Mouse (Mus musculus): Measurements from ENCODE around the gene Gucy1b2. TPM values are rescaled to one million over a fixed set of nuclear protein-coding genes. Genes with fewer than 3 reads are reported as not detected.

The Gucy1b2 gene
- polyA plus RNA-seq, 1 experiment, result not detected

DNA sequence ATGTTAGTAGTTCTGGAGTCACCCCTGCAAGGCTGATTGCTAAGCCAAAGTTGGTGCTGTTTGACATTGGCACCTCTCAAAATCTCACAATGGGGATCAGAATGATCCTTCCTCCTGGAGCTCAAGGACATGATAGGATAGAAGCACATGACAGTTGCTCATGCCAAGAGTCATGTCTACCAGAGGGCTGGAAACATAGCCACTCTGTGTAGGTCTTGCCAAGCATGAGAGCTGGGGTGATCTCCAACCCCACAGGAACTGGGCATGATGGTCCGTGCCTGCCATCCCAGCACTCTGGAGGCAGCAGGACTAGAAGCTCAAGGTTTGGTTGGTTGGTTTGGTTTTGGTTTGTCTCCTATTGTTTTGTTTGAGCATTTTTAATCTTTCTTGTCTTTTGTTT lies 5.4 kb downstream of the Gucy1b2 start:
- DNase-seq, result no peak
- 97% methylated on average over 1 of the region's 1 CpGs for WGBS
- Histone ChIP-seq H3K4me3 (replicated peaks; ENCODE audit: extremely low read depth, low read depth, low read length) (no peak overlapping the region), H3K4me1 (ENCODE audit: control insufficient read depth, insufficient read depth, low read length) (no peaks in the 10 kb centered on the region)
- no peak for TF ChIP-seq POLR2A (IDR thresholded peaks at IDR 0.05; ENCODE audit: borderline replicate concordance, extremely low read depth, low read depth, low read length)
- TF ChIP-seq CTCF (IDR thresholded peaks at IDR 0.05; ENCODE audit: insufficient read depth, low read length), result no peak

DNA sequence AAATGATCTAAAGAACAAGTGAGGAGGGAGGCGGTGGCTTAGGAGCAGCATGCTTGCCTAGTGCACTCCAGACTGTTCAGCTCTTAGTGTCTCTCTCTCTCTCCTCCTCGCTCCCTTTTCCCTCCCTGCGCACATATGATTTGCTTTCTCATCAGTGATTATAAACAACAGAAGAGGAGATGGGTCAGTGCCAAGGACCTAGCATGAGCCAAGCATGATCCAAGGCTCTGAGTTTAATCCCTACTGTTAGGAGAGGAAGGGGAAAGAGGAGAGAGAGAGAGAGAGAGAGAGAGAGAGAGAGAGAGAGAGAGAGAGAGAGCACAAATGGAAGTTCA lies 8.9 kb downstream of the Gucy1b2 start:
- H3K4me3 ChIP-seq (replicated peaks; ENCODE audit: extremely low read depth, low read depth, low read length), result no peak overlapping the region
- no peak for TF ChIP-seq CTCF (IDR thresholded peaks at IDR 0.05; ENCODE audit: insufficient read depth, low read length)
- H3K4me1 ChIP-seq (ENCODE audit: control insufficient read depth, insufficient read depth, low read length), result no peaks in the 10 kb centered on the region
- 50% methylated on average over 3 of the region's 3 CpGs for WGBS
- no peak for DNase-seq

DNA sequence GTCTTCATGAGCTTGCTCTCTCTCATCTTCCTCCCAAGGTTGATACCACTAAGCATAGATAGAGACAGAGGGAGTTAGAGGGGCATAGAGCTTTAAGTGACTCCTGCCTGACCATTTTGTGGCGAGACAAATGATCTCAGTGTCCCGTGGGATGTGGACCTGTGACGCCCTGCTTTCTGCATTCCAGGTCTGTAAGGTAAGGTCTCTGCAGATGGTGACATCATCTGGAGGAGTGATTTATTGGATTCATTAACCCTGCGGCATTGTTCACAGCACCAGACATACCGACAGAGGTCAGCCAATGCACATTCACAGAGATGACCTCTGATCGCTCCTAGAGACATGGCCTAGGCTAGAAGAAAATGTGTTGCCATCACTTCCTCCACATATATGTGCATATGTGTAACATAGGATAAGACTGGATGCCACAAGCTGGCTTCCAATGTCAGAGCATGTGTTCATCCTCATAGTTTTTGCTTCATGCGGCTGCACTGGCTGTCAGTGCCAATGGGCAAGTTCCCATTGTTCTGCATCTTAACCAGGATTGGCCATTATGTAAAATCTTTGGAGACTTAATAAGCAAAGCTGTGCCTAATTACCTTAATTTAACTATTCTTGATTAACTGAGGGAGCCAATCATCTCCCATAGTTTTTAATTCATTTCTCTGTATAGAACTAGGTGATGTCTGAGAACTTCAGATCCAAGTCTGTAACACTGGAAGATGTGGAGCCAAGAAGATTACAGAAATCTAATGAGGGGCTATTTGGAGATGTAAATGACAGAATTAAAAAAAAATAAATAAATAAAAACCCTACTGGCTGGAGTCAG lies 9.5 kb downstream of the Gucy1b2 start:
- no peaks in the 10 kb centered on the region for H3K4me1 ChIP-seq (ENCODE audit: control insufficient read depth, insufficient read depth, low read length)
- TF ChIP-seq POLR2A (IDR thresholded peaks at IDR 0.05; ENCODE audit: borderline replicate concordance, extremely low read depth, low read depth, low read length), result no peak
- no peak for TF ChIP-seq CTCF (IDR thresholded peaks at IDR 0.05; ENCODE audit: insufficient read depth, low read length)
- WGBS, result 77% methylated on average over 7 of the region's 7 CpGs
- H3K4me3 ChIP-seq (replicated peaks; ENCODE audit: extremely low read depth, low read depth, low read length), result no peak overlapping the region
- no peak for DNase-seq

DNA sequence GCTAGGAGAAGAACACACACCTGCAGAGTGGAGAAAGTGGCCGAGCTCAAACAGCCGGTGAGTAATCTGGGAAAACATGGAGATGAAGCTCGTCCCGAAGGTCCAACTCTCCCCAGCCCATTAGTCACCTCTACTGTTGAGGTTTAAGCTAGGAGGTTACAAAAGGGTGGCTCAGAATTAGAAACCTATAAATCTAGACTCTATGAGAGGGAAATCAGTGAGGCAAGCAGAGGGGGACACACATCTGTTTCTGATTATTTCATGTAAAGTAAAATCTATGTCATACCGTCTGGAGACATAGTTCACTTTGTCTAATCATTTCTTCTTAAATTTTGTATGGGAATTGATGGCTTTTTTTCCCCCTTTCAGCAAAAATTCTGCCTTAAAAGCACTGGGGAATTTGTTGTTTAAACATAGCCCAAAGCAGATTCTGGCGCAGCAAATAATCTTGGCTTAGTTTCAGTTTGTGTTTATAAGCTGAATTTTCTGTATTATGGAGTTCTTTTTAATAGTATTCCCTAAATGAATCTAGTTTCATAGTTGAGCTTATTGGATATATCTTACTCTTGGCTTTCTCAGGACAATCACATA lies 12.2 kb downstream of the Gucy1b2 start:
- Histone ChIP-seq H3K4me3 (replicated peaks; ENCODE audit: extremely low read depth, low read depth, low read length) (no peak overlapping the region), H3K4me1 (ENCODE audit: control insufficient read depth, insufficient read depth, low read length) (no peaks in the 10 kb centered on the region)
- TF ChIP-seq CTCF (IDR thresholded peaks at IDR 0.05; ENCODE audit: insufficient read depth, low read length), result no peak
- TF ChIP-seq POLR2A (IDR thresholded peaks at IDR 0.05; ENCODE audit: borderline replicate concordance, extremely low read depth, low read depth, low read length), result no peak
- no peak for DNase-seq
- WGBS, result 75% methylated on average over 6 of the region's 6 CpGs

DNA sequence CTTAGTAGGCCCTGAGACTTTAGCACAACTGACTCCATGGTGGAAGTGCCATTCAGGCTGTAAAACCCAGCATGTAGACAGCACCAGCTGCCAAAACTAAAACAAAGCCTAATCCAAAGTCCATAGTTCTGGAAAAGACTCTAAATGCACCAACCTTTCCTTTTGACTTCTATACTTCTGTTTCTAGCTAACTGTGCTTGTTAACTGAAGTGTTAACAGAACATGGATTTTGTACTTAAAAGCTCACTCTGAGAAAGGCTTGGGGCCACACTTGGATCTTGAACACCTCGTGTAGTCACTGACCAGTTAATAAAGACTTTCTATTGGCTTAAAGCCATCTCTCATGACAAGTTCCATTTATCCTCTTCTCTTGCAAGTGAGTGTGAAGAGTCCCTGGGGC lies 13.1 kb downstream of the Gucy1b2 start:
- WGBS, result 58% methylated on average over 1 of the region's 1 CpGs
- DNase-seq, result no peak
- Histone ChIP-seq H3K4me1 (ENCODE audit: control insufficient read depth, insufficient read depth, low read length) (no peaks in the 10 kb centered on the region), H3K4me3 (replicated peaks; ENCODE audit: extremely low read depth, low read depth, low read length) (no peak overlapping the region)
- TF ChIP-seq CTCF (IDR thresholded peaks at IDR 0.05; ENCODE audit: insufficient read depth, low read length) (no peak), POLR2A (IDR thresholded peaks at IDR 0.05; ENCODE audit: borderline replicate concordance, extremely low read depth, low read depth, low read length) (no peak)

DNA sequence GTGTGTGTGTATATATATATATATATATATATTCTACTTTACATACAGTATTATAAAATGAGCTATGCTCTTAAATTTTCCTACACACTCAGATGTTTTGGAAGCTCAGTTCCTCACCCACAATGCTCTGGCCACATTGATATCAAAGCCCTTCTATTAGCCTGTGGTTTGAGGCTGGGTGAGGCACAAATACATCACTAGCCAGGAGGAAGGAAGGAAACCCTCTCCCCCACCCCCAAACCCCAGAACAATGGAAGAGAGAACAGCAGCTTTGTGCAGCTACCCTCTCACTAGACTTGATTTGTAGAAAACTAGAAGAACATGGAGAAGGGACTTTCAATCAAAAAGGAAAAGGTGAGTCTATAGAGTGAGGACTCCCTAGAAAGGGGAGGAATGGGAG lies 16.1 kb downstream of the Gucy1b2 start:
- DNase-seq, result no peak
- TF ChIP-seq CTCF (IDR thresholded peaks at IDR 0.05; ENCODE audit: insufficient read depth, low read length) (no peak), POLR2A (IDR thresholded peaks at IDR 0.05; ENCODE audit: borderline replicate concordance, extremely low read depth, low read depth, low read length) (no peak)
- no peaks in the 10 kb centered on the region for H3K4me1 ChIP-seq (ENCODE audit: control insufficient read depth, insufficient read depth, low read length)
- H3K4me3 ChIP-seq (replicated peaks; ENCODE audit: extremely low read depth, low read depth, low read length), result no peak overlapping the region

DNA sequence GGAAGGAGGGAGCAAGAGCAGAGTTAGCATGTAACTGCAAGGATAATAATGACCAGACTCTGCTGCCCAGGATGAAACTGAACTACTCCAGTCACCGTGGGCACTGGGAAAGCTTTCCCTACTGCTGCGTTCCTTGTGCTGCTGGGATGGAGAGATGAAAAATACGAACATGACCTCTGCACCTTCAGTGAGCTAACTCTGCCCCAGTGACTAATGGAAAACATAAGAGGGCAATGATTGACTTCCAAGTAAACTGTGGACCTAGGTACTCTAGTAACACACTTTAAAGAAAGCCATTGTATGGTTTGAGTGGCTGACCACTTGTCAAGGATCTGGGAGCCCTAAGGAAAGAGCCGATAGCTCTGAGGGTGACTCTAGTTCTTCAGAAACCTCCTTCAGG lies 17.9 kb downstream of the Gucy1b2 start:
- H3K4me1 ChIP-seq (ENCODE audit: control insufficient read depth, insufficient read depth, low read length), result no peaks in the 10 kb centered on the region
- 65% methylated on average over 4 of the region's 4 CpGs for WGBS
- no peak overlapping the region for H3K4me3 ChIP-seq (replicated peaks; ENCODE audit: extremely low read depth, low read depth, low read length)
- DNase-seq, result no peak
- TF ChIP-seq CTCF (IDR thresholded peaks at IDR 0.05; ENCODE audit: insufficient read depth, low read length) (no peak), POLR2A (IDR thresholded peaks at IDR 0.05; ENCODE audit: borderline replicate concordance, extremely low read depth, low read depth, low read length) (no peak)

DNA sequence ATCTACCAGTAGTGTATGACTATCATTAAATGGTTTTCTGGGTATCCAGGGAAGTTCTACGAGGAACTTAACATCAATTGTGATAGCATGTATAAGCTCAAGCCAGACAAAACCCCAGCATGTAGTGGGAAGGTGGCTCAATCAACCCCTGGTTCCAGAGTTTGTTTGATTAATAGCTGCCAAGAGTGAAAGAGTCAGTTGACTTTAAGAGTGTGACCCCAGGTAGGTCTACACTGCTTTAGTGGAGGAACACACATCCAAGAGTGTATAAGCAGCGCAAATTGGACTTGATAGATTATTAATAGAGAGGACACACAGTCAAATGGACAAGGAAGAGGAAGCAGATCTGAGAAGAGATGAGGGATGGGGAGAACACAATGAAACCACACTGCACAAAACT lies 18.3 kb downstream of the Gucy1b2 start:
- TF ChIP-seq CTCF (IDR thresholded peaks at IDR 0.05; ENCODE audit: insufficient read depth, low read length) (no peak), POLR2A (IDR thresholded peaks at IDR 0.05; ENCODE audit: borderline replicate concordance, extremely low read depth, low read depth, low read length) (no peak)
- no peak for DNase-seq
- no peaks in the 10 kb centered on the region for H3K4me1 ChIP-seq (ENCODE audit: control insufficient read depth, insufficient read depth, low read length)
- no peak overlapping the region for H3K4me3 ChIP-seq (replicated peaks; ENCODE audit: extremely low read depth, low read depth, low read length)
- WGBS, result 84% methylated on average over 2 of the region's 2 CpGs

DNA sequence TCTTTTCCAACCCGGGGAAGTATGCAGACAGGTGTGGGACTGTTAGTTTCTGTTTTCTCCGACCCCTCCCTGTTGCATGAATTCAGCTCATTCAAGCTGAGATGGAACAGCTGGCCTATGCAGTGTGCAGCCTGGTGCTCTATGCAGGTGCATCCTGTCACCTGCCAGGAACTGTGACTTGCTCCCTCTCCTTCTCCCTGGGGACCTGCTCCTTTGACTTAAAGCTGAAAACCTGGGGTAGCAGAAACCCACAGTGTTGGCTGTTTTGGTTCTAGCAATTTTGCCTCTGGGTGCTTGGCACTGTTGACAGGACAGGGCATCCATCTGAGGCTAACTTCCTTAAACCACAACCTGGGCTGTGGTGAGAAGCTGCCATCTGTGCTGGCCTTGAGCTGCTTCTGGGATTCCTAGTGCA lies 30.8 kb downstream of the Gucy1b2 start:
- H3K4me3 ChIP-seq (replicated peaks; ENCODE audit: extremely low read depth, low read depth, low read length), result no peak overlapping the region
- no peaks in the 10 kb centered on the region for H3K4me1 ChIP-seq (ENCODE audit: control insufficient read depth, insufficient read depth, low read length)
- WGBS, result 66% methylated on average over 2 of the region's 2 CpGs
- no peak for DNase-seq
- no peak for TF ChIP-seq CTCF (IDR thresholded peaks at IDR 0.05; ENCODE audit: insufficient read depth, low read length)
- no peak for TF ChIP-seq POLR2A (IDR thresholded peaks at IDR 0.05; ENCODE audit: borderline replicate concordance, extremely low read depth, low read depth, low read length)

DNA sequence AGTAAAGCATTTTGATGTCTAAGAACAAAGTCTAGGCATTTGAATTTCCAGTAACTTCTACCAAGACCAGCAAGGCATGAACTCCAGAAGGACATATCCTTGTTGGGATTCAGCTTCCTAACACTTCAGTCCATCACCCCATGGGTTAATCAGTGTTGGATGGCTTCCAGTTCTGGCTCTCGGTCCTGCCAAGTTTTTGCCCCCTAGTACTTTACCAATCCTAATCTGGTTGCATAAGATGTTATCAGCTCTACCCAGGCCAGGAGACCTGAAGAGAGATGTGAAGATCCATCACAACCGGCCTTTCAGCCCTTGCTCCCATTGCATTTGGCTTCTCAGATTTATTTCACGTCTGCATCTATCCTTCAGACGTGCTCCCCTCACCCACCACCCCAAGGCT lies 33.8 kb downstream of the Gucy1b2 start:
- DNase-seq, result no peak
- H3K4me1 ChIP-seq (ENCODE audit: control insufficient read depth, insufficient read depth, low read length), result no peaks in the 10 kb centered on the region; the same call in 1 of the 2 replicates
- WGBS, result 54% methylated on average over 4 of the region's 4 CpGs
- TF ChIP-seq POLR2A (IDR thresholded peaks at IDR 0.05; ENCODE audit: borderline replicate concordance, extremely low read depth, low read depth, low read length), result no peak
- TF ChIP-seq CTCF (IDR thresholded peaks at IDR 0.05; ENCODE audit: insufficient read depth, low read length), result no peak
- no peak overlapping the region for H3K4me3 ChIP-seq (replicated peaks; ENCODE audit: extremely low read depth, low read depth, low read length)

All from lung, adult 2 months (tissue).